Mouse (Mus musculus) midbrain, embryonic 16.5 days (tissue): ENCODE measurements at regions not wholly inside any gene's neighbourhood (a gene's known extent, or its start where the extent isn't known, plus 50 kb on each side); places are given as distances from the start of the nearest gene placed in this dataset.
A peak's percentile ranks its signal among the peaks of the same experiment; 100 is the strongest.

Experiments used
- ATAC-seq: fragments of 200-750 bp; cut with Nextera tagmentation; 2 replicates; pipeline ENCODE4 v1.8.0; 2017; ENCODE audit warnings: moderate TSS enrichment
- H3K27ac ChIP-seq: fragments of 300-500 bp; sonication (generic); 2 replicates; pipeline ENCODE4 v1.5.1; 2014; ENCODE audit warnings: mild to moderate bottlenecking, low read length, mixed read lengths
- H3K27me3 ChIP-seq: fragments of 300-500 bp; sonication (generic); 2 replicates; pipeline ENCODE4 v1.6.1; 2014; ENCODE audit warnings: low read depth, low read length, mixed read lengths; ENCODE audit not compliant: control insufficient read depth, insufficient read depth
- H3K36me3 ChIP-seq: fragments of 300-500 bp; sonication (generic); 2 replicates; pipeline ENCODE4 v1.6.1; 2014; ENCODE audit warnings: mild to moderate bottlenecking, low read length, moderate library complexity, mixed read lengths; ENCODE audit not compliant: control insufficient read depth, insufficient read depth
- H3K4me1 ChIP-seq: fragments of 300-500 bp; sonication (generic); 2 replicates; pipeline ENCODE4 v1.6.1; 2014; ENCODE audit warnings: mild to moderate bottlenecking, low read length, mixed read lengths; ENCODE audit not compliant: control insufficient read depth, insufficient read depth
- H3K4me2 ChIP-seq: fragments of 300-500 bp; sonication (generic); 2 replicates; pipeline ENCODE4 v1.6.1; 2014; ENCODE audit warnings: mild to moderate bottlenecking, low read length, mixed read lengths
- H3K4me3 ChIP-seq: fragments of 300-500 bp; sonication (generic); 2 replicates; pipeline ENCODE4 v1.5.1; 2014; ENCODE audit warnings: low read depth, mild to moderate bottlenecking, low read length, moderate library complexity, mixed read lengths
- H3K9ac ChIP-seq: fragments of 300-500 bp; sonication (generic); 2 replicates; pipeline ENCODE4 v1.6.1; 2014; ENCODE audit warnings: low read depth, low read length, mixed read lengths
- H3K9me3 ChIP-seq: fragments of 300-500 bp; sonication (generic); replicated peaks from 2 replicates; pipeline ENCODE4 v1.6.1; 2014; ENCODE audit warnings: mild to moderate bottlenecking, low read length, mixed read lengths; ENCODE audit not compliant: control insufficient read depth, poor library complexity, severe bottlenecking
- WGBS: fragments of 180-500 bp; shearing (Covaris S2); extraction: QIAGEN DNeasy Blood & Tissue Kit; methylation state at CpG from one replicate; pipeline ENCODE4 v1.1.7; 2014; 5-methylcytosine and 5-hydroxymethylcytosine counted together

GRCm38 (mm10) chr13:28617503-28617902 is 336.0 kb downstream of the Sox4 start:
- 92% methylated on average over 4 of the region's 4 CpGs for WGBS
- Histone ChIP-seq H3K9me3 (no peaks in the 10 kb centered on the region), H3K4me2 (no peak overlapping the region), H3K27ac (no peak overlapping the region), H3K4me1 (no peaks in the 10 kb centered on the region), H3K9ac (no peak overlapping the region), H3K27me3 (no peaks in the 10 kb centered on the region), H3K36me3 (no peaks in the 10 kb centered on the region), H3K4me3 (no peak overlapping the region)
- ATAC-seq: no peak

GRCm38 (mm10) chr13:28616645-28617381 is 336.7 kb downstream of the Sox4 start:
- no peak overlapping the region for H3K4me3 ChIP-seq
- no peak for ATAC-seq
- H3K9me3 ChIP-seq: no peaks in the 10 kb centered on the region
- 81% methylated on average over 9 of the region's 9 CpGs for WGBS
- no peaks in the 10 kb centered on the region for H3K36me3 ChIP-seq
- H3K27ac ChIP-seq: no peak overlapping the region
- H3K27me3 ChIP-seq: no peaks in the 10 kb centered on the region
- no peak overlapping the region for H3K4me2 ChIP-seq
- no peak overlapping the region for H3K9ac ChIP-seq
- H3K4me1 ChIP-seq: no peaks in the 10 kb centered on the region

GRCm38 (mm10) chr13:28607551-28608114 is 345.9 kb downstream of the Sox4 start:
- WGBS: 69% methylated on average over 6 of the region's 6 CpGs
- H3K4me1 ChIP-seq: no peaks in the 10 kb centered on the region; the same call in 1 of the 2 replicates
- H3K9ac ChIP-seq: no peak overlapping the region
- H3K36me3 ChIP-seq: no peaks in the 10 kb centered on the region
- H3K4me3 ChIP-seq: no peak overlapping the region
- H3K27me3 ChIP-seq: no peaks in the 10 kb centered on the region
- ATAC-seq: no peak
- H3K27ac ChIP-seq: no peak overlapping the region
- H3K4me2 ChIP-seq: no peak overlapping the region
- no peaks in the 10 kb centered on the region for H3K9me3 ChIP-seq

GRCm38 (mm10) chr13:28606651-28607050 is 346.9 kb downstream of the Sox4 start:
- H3K9me3 ChIP-seq: no peaks in the 10 kb centered on the region
- no peak overlapping the region for H3K27ac ChIP-seq
- no peak overlapping the region for H3K4me2 ChIP-seq
- H3K9ac ChIP-seq: no peak overlapping the region
- no peak overlapping the region for H3K4me3 ChIP-seq
- no peaks in the 10 kb centered on the region for H3K36me3 ChIP-seq
- no peaks in the 10 kb centered on the region for H3K27me3 ChIP-seq
- no peak for ATAC-seq
- 93% methylated on average over 1 of the region's 1 CpGs for WGBS
- H3K4me1 ChIP-seq: no peaks in the 10 kb centered on the region; the same call in 1 of the 2 replicates

GRCm38 (mm10) chr13:28605833-28606232 is 347.7 kb downstream of the Sox4 start:
- Histone ChIP-seq H3K27ac (no peak overlapping the region), H3K27me3 (no peaks in the 10 kb centered on the region), H3K4me2 (no peak overlapping the region), H3K9me3 (no peaks in the 10 kb centered on the region), H3K36me3 (no peaks in the 10 kb centered on the region), H3K4me3 (no peak overlapping the region), H3K4me1 (no peaks in the 10 kb centered on the region; the same call in 1 of the 2 replicates), H3K9ac (no peak overlapping the region)
- 53% methylated on average over 1 of the region's 1 CpGs for WGBS
- ATAC-seq: no peak

GRCm38 (mm10) chr13:28604016-28604415 is 346.7 kb downstream of the Gm11361 start:
- Histone ChIP-seq H3K4me1 (no peaks in the 10 kb centered on the region; the same call in 1 of the 2 replicates), H3K9ac (no peak overlapping the region), H3K36me3 (no peaks in the 10 kb centered on the region), H3K4me2 (no peak overlapping the region), H3K27me3 (no peaks in the 10 kb centered on the region), H3K9me3 (no peaks in the 10 kb centered on the region), H3K4me3 (no peak overlapping the region), H3K27ac (no peak overlapping the region)
- ATAC-seq: no peak
- WGBS: 64% methylated on average over 6 of the region's 6 CpGs

GRCm38 (mm10) chr13:28600792-28601191 is 343.5 kb downstream of the Gm11361 start:
- ATAC-seq: no peak
- no peak overlapping the region for H3K4me2 ChIP-seq
- H3K27ac ChIP-seq: no peak overlapping the region
- H3K9ac ChIP-seq: no peak overlapping the region
- WGBS: 80% methylated on average over 5 of the region's 5 CpGs
- H3K9me3 ChIP-seq: no peaks in the 10 kb centered on the region
- H3K4me3 ChIP-seq: no peak overlapping the region
- no peaks in the 10 kb centered on the region; the same call in 1 of the 2 replicates for H3K4me1 ChIP-seq
- H3K27me3 ChIP-seq: no peaks in the 10 kb centered on the region
- H3K36me3 ChIP-seq: no peaks in the 10 kb centered on the region

- Histone ChIP-seq H3K36me3 (no peaks in the 10 kb centered on the region), H3K4me3 (no peak overlapping the region), H3K27me3 (no peaks in the 10 kb centered on the region), H3K4me1 (no peaks in the 10 kb centered on the region; the same call in 1 of the 2 replicates), H3K9ac (no peak overlapping the region), H3K27ac (no peak overlapping the region), H3K9me3 (no peaks in the 10 kb centered on the region), H3K4me2 (no peak overlapping the region)
- peak; percentile 21; the same call in 1 of the 2 replicates for ATAC-seq
- WGBS: 76% methylated on average over 2 of the region's 2 CpGs
Observed at GRCm38 (mm10) chr13:28596367-28596766, 339.0 kb downstream of the Gm11361 start.

GRCm38 (mm10) chr13:28592176-28592575 is 334.8 kb downstream of the Gm11361 start:
- no peaks in the 10 kb centered on the region for H3K9me3 ChIP-seq
- H3K27ac ChIP-seq: no peak overlapping the region
- H3K4me1 ChIP-seq: no peaks in the 10 kb centered on the region; the same call in 1 of the 2 replicates
- WGBS: 81% methylated on average over 1 of the region's 1 CpGs
- H3K4me3 ChIP-seq: no peak overlapping the region
- no peaks in the 10 kb centered on the region for H3K27me3 ChIP-seq
- no peak overlapping the region for H3K9ac ChIP-seq
- ATAC-seq: no peak
- H3K36me3 ChIP-seq: no peaks in the 10 kb centered on the region
- no peak overlapping the region for H3K4me2 ChIP-seq
